Mouse (Mus musculus) G1E (cell line): Measurements from ENCODE around the gene Golga4.

Experiments
- CTCF ChIP-seq: IDR thresholded peaks from 2 replicates; pipeline ENCODE4 v1.5.1; 2012; ENCODE audit warnings: low read depth, low read length, inconsistent platforms, mixed read lengths
- GATA1 ChIP-seq: IDR thresholded peaks from 2 replicates; pipeline ENCODE4 v1.6.1; 2012; ENCODE audit warnings: borderline replicate concordance, low read length, inconsistent platforms, mixed read lengths
- GATA2 ChIP-seq: IDR thresholded peaks from 2 replicates; pipeline ENCODE4 v1.6.1; 2012; ENCODE audit warnings: low read depth, low read length, inconsistent platforms, borderline replicate concordance
- POLR2AphosphoS5 ChIP-seq: IDR thresholded peaks from 2 replicates; pipeline ENCODE4 v1.6.1; 2012; ENCODE audit warnings: low read depth, low read length, inconsistent platforms; ENCODE audit not compliant: insufficient replicate concordance
- TAL1 ChIP-seq: conservative IDR thresholded peaks from 2 replicates; pipeline ENCODE4 v1.6.1; 2012; ENCODE audit warnings: low read depth, low read length, inconsistent platforms, mixed read lengths

DNA sequence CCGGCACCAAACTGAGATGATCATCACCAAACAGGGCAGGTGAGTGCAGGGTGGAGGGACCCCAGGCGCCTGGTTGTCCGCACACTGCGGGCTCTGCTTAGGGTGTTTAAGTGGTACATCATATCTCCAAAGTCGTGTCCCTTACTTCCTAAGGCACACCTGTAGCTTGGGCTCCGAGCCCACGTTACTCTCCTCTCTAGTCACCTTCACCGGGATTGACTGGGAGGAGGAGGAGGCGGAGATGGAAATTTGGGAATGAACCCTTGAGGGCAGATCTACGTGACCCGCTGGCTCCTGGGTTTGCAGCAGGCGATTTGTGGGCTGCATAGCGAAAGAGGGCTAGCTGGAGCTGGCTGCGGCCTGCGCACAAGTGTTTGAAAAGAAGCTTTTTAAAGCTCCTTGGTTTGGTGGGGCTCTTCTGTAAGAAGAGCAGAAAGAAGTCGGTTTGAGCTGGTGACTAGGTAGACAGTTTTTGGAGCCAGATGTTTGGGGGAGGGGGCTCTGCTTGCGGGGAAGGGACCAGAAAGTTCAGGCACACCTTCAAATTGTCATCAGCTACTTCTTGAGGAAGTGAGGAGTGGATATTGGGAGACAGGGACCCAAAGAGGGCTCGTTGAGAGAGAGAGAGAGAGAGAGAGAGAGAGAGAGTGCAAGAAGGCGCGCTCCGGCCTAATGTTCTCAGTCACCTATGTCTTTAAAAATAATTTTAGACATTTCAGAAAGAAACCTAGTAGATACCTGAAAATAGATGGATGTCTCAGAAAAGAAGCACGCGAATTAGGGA lies 26.4 kb upstream of the Golga4 start:
- no peak for TF ChIP-seq CTCF
- no peak for TF ChIP-seq GATA1
- TF ChIP-seq TAL1: no peak
- TF ChIP-seq POLR2AphosphoS5: no peak
- TF ChIP-seq GATA2: no peak
